Mouse (Mus musculus) heart, embryonic 12.5 days (tissue): ENCODE results near the gene Tk1. TPM values are rescaled to one million over a fixed set of nuclear protein-coding genes. Genes with fewer than 3 reads are reported as not detected.
"Not testable (repeated sequence)": the region's sequence is repeated elsewhere in the genome, so short reads cannot be mapped to it uniquely, and the experiment has no call there.

Source experiments
- ATAC-seq: fragments of 200-750 bp; cut with Nextera tagmentation; 2 replicates; pipeline ENCODE4 v1.8.0; 2017; ENCODE audit warnings: moderate TSS enrichment, moderate library complexity; ENCODE audit not compliant: insufficient number of reproducible peaks, low FRiP score
- H3K27ac ChIP-seq: fragments of 300-500 bp; sonication (generic); 2 replicates; pipeline ENCODE4 v1.5.1; 2016; ENCODE audit warnings: mild to moderate bottlenecking, moderate library complexity; ENCODE audit not compliant: poor library complexity, severe bottlenecking
- H3K27me3 ChIP-seq: fragments of 300-500 bp; sonication (generic); replicated peaks from 2 replicates; pipeline ENCODE4 v1.6.1; 2016; ENCODE audit warnings: mild to moderate bottlenecking, moderate library complexity
- H3K36me3 ChIP-seq: fragments of 300-500 bp; sonication (generic); 2 replicates; pipeline ENCODE4 v1.6.1; 2016; ENCODE audit warnings: mild to moderate bottlenecking, moderate library complexity
- H3K4me1 ChIP-seq: fragments of 300-500 bp; sonication (generic); replicated peaks from 2 replicates; pipeline ENCODE4 v1.6.1; 2016; ENCODE audit warnings: mild to moderate bottlenecking
- H3K4me2 ChIP-seq: fragments of 300-500 bp; sonication (generic); 2 replicates; pipeline ENCODE4 v1.6.1; 2016; ENCODE audit warnings: mild to moderate bottlenecking, moderate library complexity
- H3K4me3 ChIP-seq: fragments of 300-500 bp; sonication (generic); 2 replicates; pipeline ENCODE4 v1.5.1; 2016; ENCODE audit warnings: mild to moderate bottlenecking
- H3K9ac ChIP-seq: fragments of 300-500 bp; sonication (generic); 2 replicates; pipeline ENCODE4 v1.6.1; 2016; ENCODE audit warnings: mild to moderate bottlenecking, moderate library complexity
- H3K9me3 ChIP-seq: fragments of 300-500 bp; sonication (generic); replicated peaks from 2 replicates; pipeline ENCODE4 v1.6.1; 2016; ENCODE audit warnings: mild to moderate bottlenecking, moderate library complexity
- WGBS: fragments of 180-500 bp; shearing (Covaris S2); methylation state at CpG from one replicate; pipeline ENCODE4 v1.1.7; 2016; 5-methylcytosine and 5-hydroxymethylcytosine counted together
- polyA plus RNA-seq: library from polyadenylated mRNA; unstranded; fragments of >200 nt; fragmentation: Nextera tagmentation; extraction: Ambion mirVana; gene quantifications from 2 replicates; pipeline ENCODE4 v1.2.1, GENCODE M21; 2016

Tk1 gene
- polyA plus RNA-seq, 1 experiment from 2014 or later = 101 TPM

- peaks cover 85% of the 10 kb centered on the region for H3K36me3 ChIP-seq
- no peak overlapping the region for H3K9ac ChIP-seq
- H3K9me3 ChIP-seq = no peaks in the 10 kb centered on the region
- peaks cover 49% of the 10 kb centered on the region for H3K4me1 ChIP-seq
- H3K4me2 ChIP-seq = no peak overlapping the region
- H3K4me3 ChIP-seq = no peak overlapping the region
- 0 out of 2 replicates have a peak overlapping the region, but pooled peaks have one; percentile 21 for H3K27ac ChIP-seq
- no peak for ATAC-seq
- WGBS = 90% methylated on average over 7 of the region's 7 CpGs
- no peaks in the 10 kb centered on the region for H3K27me3 ChIP-seq
Observed at GRCm38 (mm10) chr11:117820173-117820572, 5.7 kb downstream of the Tk1 start.

GRCm38 (mm10) chr11:117819095-117819494, 6.8 kb downstream of the Tk1 start:
- ATAC-seq = no peak
- Histone ChIP-seq H3K4me3 (no peak overlapping the region), H3K4me1 (peaks cover 49% of the 10 kb centered on the region), H3K9ac (peak overlapping the region; percentile 9; the same call in 1 of the 2 replicates), H3K36me3 (peaks cover 96% of the 10 kb centered on the region), H3K27me3 (no peaks in the 10 kb centered on the region), H3K9me3 (no peaks in the 10 kb centered on the region), H3K4me2 (no peak overlapping the region), H3K27ac (peak overlapping the region; percentile 40; the same call in 1 of the 2 replicates)
- WGBS = 68% methylated on average over 8 of the region's 8 CpGs

GRCm38 (mm10) chr11:117816389-117816996, 9.4 kb downstream of the Tk1 start:
- Histone ChIP-seq H3K27me3 (no peaks in the 10 kb centered on the region), H3K4me1 (peaks cover 36% of the 10 kb centered on the region), H3K27ac (no peak overlapping the region), H3K4me3 (no peak overlapping the region), H3K36me3 (peaks cover 97% of the 10 kb centered on the region), H3K9ac (no peak overlapping the region), H3K4me2 (no peak overlapping the region), H3K9me3 (no peaks in the 10 kb centered on the region)
- WGBS = 91% methylated on average over 13 of the region's 13 CpGs
- ATAC-seq = no peak

DNA sequence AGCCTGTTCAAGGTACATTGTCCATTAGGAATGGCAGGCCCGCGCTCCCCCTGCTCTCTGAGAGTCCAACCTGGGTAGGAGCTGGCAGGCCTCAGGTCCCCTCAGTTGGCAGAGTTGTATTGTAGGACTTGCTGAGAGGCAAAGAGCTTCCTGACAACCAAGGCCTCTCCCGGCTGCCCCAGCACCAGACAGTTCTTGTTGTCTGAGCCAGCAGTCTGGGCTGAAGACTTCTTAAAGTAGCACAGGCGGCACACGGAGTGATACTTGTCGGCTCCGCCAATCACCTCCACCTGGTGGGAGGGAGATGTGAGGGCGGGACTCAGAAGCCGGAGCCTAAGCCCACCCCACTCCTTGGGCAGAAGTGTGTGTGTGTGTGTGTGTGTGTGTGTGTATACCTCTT, 10.0 kb downstream of the Tk1 start:
- ATAC-seq, H3K4me2 ChIP-seq, H3K9me3 ChIP-seq, H3K27ac ChIP-seq, H3K4me3 ChIP-seq, H3K27me3 ChIP-seq, H3K9ac ChIP-seq: not testable (repeated sequence)
- Histone ChIP-seq H3K4me1 (peaks cover 42% of the 10 kb centered on the region), H3K36me3 (peaks cover 91% of the 10 kb centered on the region)
- 77% methylated on average over 9 of the region's 9 CpGs for WGBS

DNA sequence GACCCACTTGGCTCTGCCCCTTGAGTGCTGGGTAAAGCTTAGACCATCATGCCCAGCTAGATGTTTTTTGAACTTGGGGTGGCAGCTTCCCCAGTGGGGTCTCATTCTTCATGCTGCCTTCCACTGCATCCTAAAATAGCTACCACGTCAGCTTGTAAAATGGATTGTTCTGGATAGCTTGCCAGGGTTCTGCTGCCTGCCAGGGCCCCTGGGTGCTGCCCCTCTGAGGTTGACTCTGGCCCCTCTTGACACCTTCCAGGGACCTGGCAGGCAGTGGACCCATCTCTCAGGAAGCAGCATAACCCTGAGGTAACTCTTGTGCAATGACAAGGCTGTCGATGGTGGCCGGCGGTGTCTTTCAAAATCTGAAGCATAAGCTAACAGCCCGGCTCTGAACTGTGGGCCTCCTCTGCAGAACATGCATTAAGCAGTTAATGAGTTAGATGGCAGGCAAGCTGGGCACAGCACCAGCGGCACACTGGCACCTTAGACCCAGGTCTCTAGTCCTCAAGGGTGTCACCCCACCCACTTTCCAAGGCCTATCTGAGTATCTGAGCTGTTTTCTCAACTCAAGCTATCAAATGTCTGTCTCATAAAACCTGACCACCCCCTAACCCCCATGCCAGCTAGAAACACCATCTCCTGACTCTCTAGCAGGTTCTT, 11.1 kb downstream of the Tk1 start:
- Histone ChIP-seq H3K27ac (no peak overlapping the region), H3K4me3 (no peak overlapping the region), H3K4me1 (peaks cover 45% of the 10 kb centered on the region), H3K9me3 (no peaks in the 10 kb centered on the region), H3K27me3 (no peaks in the 10 kb centered on the region), H3K9ac (no peak overlapping the region), H3K36me3 (peaks cover 80% of the 10 kb centered on the region), H3K4me2 (no peak overlapping the region)
- no peak for ATAC-seq
- 88% methylated on average over 6 of the region's 6 CpGs for WGBS

- no peaks in the 10 kb centered on the region for H3K27me3 ChIP-seq
- no peak for ATAC-seq
- H3K4me1 ChIP-seq = peaks cover 40% of the 10 kb centered on the region
- H3K4me2 ChIP-seq = no peak overlapping the region
- WGBS = 62% methylated on average over 5 of the region's 5 CpGs
- no peak overlapping the region for H3K27ac ChIP-seq
- H3K9me3 ChIP-seq = no peaks in the 10 kb centered on the region
- no peak overlapping the region for H3K4me3 ChIP-seq
- H3K36me3 ChIP-seq = peaks cover 71% of the 10 kb centered on the region
- H3K9ac ChIP-seq = no peak overlapping the region
Observed at GRCm38 (mm10) chr11:117813867-117814266, 12.0 kb downstream of the Tk1 start.

GRCm38 (mm10) chr11:117810401-117811046, 15.4 kb downstream of the Tk1 start:
- peaks cover 3% of the 10 kb centered on the region; the same call in 1 of the 2 replicates for H3K27me3 ChIP-seq
- H3K4me3 ChIP-seq = peak overlapping the region; percentile 67
- peaks cover 34% of the 10 kb centered on the region for H3K4me1 ChIP-seq
- peak overlapping the region; percentile 95 for H3K4me2 ChIP-seq
- peak; percentile 83 for ATAC-seq
- no peaks in the 10 kb centered on the region for H3K9me3 ChIP-seq
- peak overlapping the region; percentile 77 for H3K9ac ChIP-seq
- peak overlapping the region; percentile 24 for H3K27ac ChIP-seq
- peaks cover 38% of the 10 kb centered on the region for H3K36me3 ChIP-seq
- under 1% methylated on average over 21 of the region's 21 CpGs for WGBS

DNA sequence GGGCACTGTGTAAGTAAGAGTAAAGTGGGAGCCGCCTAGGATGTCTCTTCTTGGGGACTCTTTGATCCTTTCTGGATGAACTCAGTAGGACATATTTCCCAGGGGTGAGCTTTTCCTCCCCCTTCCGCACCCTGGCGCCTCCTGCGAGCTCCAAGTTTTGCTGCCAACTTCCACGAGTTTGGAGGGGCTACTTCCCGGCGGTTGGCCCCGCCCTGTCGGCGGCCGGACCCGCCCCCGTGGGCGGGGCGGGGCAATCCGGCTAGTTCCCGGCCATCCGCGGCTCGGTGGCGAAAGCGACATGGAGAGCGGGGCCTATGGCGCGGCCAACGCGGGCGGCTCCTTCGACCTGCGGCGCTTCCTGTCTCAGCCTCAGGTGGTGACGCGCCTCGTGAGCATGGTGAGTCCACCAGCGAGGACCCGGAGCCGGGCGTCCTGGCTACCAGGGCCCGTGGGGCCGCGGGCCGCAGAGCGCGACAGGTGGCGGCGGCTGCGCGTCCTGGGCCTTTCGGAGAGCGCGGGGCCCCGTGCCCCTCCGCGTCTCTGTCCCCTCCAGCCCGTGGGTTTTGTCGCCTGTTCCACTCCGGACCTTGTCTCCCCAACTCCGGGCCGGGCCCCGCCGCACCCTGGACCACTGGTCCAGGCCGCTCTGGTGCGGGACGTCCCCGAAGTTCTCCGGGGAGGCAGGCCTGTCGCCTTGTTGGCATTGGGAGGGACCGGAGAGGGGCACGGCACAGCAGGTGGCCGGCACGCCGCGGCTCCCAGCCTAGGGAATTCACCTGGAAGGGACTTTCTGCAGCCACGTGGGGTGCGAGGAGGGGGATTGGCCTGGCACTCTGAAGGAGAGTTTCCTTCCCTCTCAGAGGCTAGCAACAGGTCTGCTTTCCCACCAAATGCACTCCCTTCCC, 16.2 kb downstream of the Tk1 start, which contains the start of the genes Gm20708 and Syngr2:
Gene Gm20708 (plus strand): TSS at position 262 of the 905 bp plus-strand sequence.
Gene Syngr2 (plus strand): TSS at position 262 of the 905 bp plus-strand sequence.
- under 1% methylated on average over 73 of the region's 75 CpGs for WGBS
- peak; percentile 82 for ATAC-seq
- Histone ChIP-seq H3K4me1 (peaks cover 28% of the 10 kb centered on the region), H3K4me2 (peak within 1 kb of the TSS; percentile 95), H3K4me3 (peak within 1 kb of the TSS; percentile 67), H3K27me3 (peaks cover 3% of the 10 kb centered on the region; the same call in 1 of the 2 replicates), H3K9me3 (no peaks in the 10 kb centered on the region), H3K9ac (peak within 1 kb of the TSS; percentile 77), H3K27ac (peak within 1 kb of the TSS; percentile 24), H3K36me3 (peaks cover 29% of the 10 kb centered on the region)

GRCm38 (mm10) chr11:117806781-117807180, 19.1 kb downstream of the Tk1 start:
- H3K4me1 ChIP-seq = peaks cover 20% of the 10 kb centered on the region
- no peaks in the 10 kb centered on the region for H3K9me3 ChIP-seq
- H3K27ac ChIP-seq = no peak overlapping the region
- ATAC-seq = no peak
- H3K9ac ChIP-seq = no peak overlapping the region
- peaks cover under 1% of the 10 kb centered on the region; the same call in 1 of the 2 replicates for H3K36me3 ChIP-seq
- peaks cover 9% of the 10 kb centered on the region for H3K27me3 ChIP-seq
- H3K4me3 ChIP-seq = no peak overlapping the region
- no peak overlapping the region for H3K4me2 ChIP-seq
- WGBS = 95% methylated on average over 6 of the region's 6 CpGs

DNA sequence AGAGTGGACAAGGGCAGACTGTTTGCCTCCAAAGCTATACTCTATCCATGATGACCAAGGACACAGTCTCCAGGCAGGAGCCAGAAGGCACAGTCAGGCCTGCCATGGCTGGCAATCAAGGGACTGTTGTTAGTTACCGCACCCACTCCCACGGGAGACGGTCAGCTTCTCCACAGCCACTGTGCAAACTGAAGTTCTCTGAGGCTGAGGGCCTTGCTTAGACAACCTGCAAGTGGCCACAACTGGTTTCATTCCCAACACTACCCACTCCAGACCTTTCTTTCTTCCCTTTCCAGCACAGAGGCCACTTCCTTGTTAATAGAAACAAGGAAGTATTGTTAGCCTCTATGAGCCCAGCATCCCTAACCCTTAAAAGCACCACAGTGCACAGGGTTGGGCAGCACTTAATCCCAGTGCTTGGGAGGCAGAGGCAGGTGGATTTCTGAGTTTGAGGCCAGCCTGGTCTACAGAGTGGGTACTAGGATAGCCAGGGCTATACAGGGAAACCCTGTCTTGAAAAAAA, 22.7 kb downstream of the Tk1 start:
- H3K4me1 ChIP-seq = peaks cover 13% of the 10 kb centered on the region
- H3K36me3 ChIP-seq = no peaks in the 10 kb centered on the region
- H3K4me3 ChIP-seq = no peak overlapping the region
- no peak for ATAC-seq
- H3K4me2 ChIP-seq = no peak overlapping the region
- H3K9me3 ChIP-seq = no peaks in the 10 kb centered on the region
- H3K9ac ChIP-seq = no peak overlapping the region
- no peak overlapping the region for H3K27ac ChIP-seq
- peaks cover 9% of the 10 kb centered on the region for H3K27me3 ChIP-seq
- 94% methylated on average over 3 of the region's 3 CpGs for whole genome bisulfite sequencing
